Mouse (Mus musculus): ENCODE results near the gene Abi3bp. TPM values are rescaled to one million over a fixed set of nuclear protein-coding genes. Genes with fewer than 3 reads are reported as not detected.
A peak's percentile ranks its signal among the peaks of the same experiment; 100 is the strongest.

The Abi3bp gene
- total RNA-seq, 1 experiment = 0.22 TPM

- H3K9ac ChIP-seq (ENCODE audit: insufficient read depth, low read depth, low read length, poor library complexity, severe bottlenecking) = no peak overlapping the region
- no peaks in the 10 kb centered on the region for H3K9me3 ChIP-seq (ENCODE audit: control insufficient read depth, insufficient read depth, low read depth, low read length)
- TF ChIP-seq MAFK (IDR thresholded peaks at IDR 0.05; ENCODE audit: insufficient read depth, low read depth, low read length) = no peak
- no peak for TF ChIP-seq HCFC1 (IDR thresholded peaks at IDR 0.05; ENCODE audit: borderline replicate concordance, insufficient read depth, low read length)
- TF ChIP-seq ZNF384 (IDR thresholded peaks at IDR 0.05; ENCODE audit: low read depth, low read length) = no peak
- no peak for TF ChIP-seq CHD2 (IDR thresholded peaks at IDR 0.05; ENCODE audit: low read depth, low read length)
- no peak for TF ChIP-seq ZC3H11A (IDR thresholded peaks at IDR 0.05; ENCODE audit: borderline replicate concordance, low read depth, low read length)
- peaks cover 7% of the 10 kb centered on the region for H3K36me3 ChIP-seq (ENCODE audit: control insufficient read depth, insufficient read depth, low read length, poor library complexity, severe bottlenecking)
- in situ Hi-C loops (cut with MboI; ENCODE audit: low sequenced_read_pairs in 2 of 2, unreplicated experiment in 2 of 2) = no loop called here
- no peaks in the 10 kb centered on the region for H3K4me1 ChIP-seq (ENCODE audit: control insufficient read depth in 2 of 2, insufficient read depth in 2 of 2, low read length in 2 of 2, poor library complexity in 1 of 2)
- no peak for DNase-seq (ENCODE audit: low read depth, low spot score)
- no peak overlapping the region for H3K4me3 ChIP-seq (ENCODE audit: insufficient read depth in 1 of 2, low read depth in 1 of 2, low read length in 2 of 2, poor library complexity in 1 of 2, severe bottlenecking in 1 of 2)
- H3K27ac ChIP-seq (ENCODE audit: insufficient read depth, low read depth, low read length, poor library complexity, severe bottlenecking) = no peak overlapping the region
Measured at GRCm38 (mm10) chr16:56696448-56696847, 218.8 kb downstream of the Abi3bp start.

- Histone ChIP-seq H3K36me3 (ENCODE audit: control insufficient read depth, insufficient read depth, low read length, poor library complexity, severe bottlenecking) (peaks cover 9% of the 10 kb centered on the region), H3K4me3 (ENCODE audit: insufficient read depth in 1 of 2, low read depth in 1 of 2, low read length in 2 of 2, poor library complexity in 1 of 2, severe bottlenecking in 1 of 2) (no peak overlapping the region), H3K27ac (ENCODE audit: insufficient read depth, low read depth, low read length, poor library complexity, severe bottlenecking) (no peak overlapping the region), H3K9me3 (ENCODE audit: control insufficient read depth, insufficient read depth, low read depth, low read length) (no peaks in the 10 kb centered on the region), H3K9ac (ENCODE audit: insufficient read depth, low read depth, low read length, poor library complexity, severe bottlenecking) (no peak overlapping the region), H3K4me1 (ENCODE audit: control insufficient read depth in 2 of 2, insufficient read depth in 2 of 2, low read length in 2 of 2, poor library complexity in 1 of 2) (no peaks in the 10 kb centered on the region)
- TF ChIP-seq HCFC1 (IDR thresholded peaks at IDR 0.05; ENCODE audit: borderline replicate concordance, insufficient read depth, low read length) (no peak), CHD2 (IDR thresholded peaks at IDR 0.05; ENCODE audit: low read depth, low read length) (no peak), MAFK (IDR thresholded peaks at IDR 0.05; ENCODE audit: insufficient read depth, low read depth, low read length) (peak; percentile 75)
- in situ Hi-C loops (cut with MboI; ENCODE audit: low sequenced_read_pairs in 2 of 2, unreplicated experiment in 2 of 2) = no loop called here
- DNase-seq (ENCODE audit: low read depth, low spot score) = no peak
Measured at GRCm38 (mm10) chr16:56700898-56701297, 223.2 kb downstream of the Abi3bp start.

- DNase-seq (ENCODE audit: low read depth, low spot score) = no peak
- Histone ChIP-seq H3K9me3 (ENCODE audit: control insufficient read depth, insufficient read depth, low read depth, low read length) (no peaks in the 10 kb centered on the region), H3K4me3 (ENCODE audit: insufficient read depth in 1 of 2, low read depth in 1 of 2, low read length in 2 of 2, poor library complexity in 1 of 2, severe bottlenecking in 1 of 2) (no peak overlapping the region), H3K4me1 (ENCODE audit: control insufficient read depth in 2 of 2, insufficient read depth in 2 of 2, low read length in 2 of 2, poor library complexity in 1 of 2) (no peaks in the 10 kb centered on the region), H3K9ac (ENCODE audit: insufficient read depth, low read depth, low read length, poor library complexity, severe bottlenecking) (no peak overlapping the region), H3K36me3 (ENCODE audit: control insufficient read depth, insufficient read depth, low read length, poor library complexity, severe bottlenecking) (peaks cover 13% of the 10 kb centered on the region), H3K27ac (ENCODE audit: insufficient read depth, low read depth, low read length, poor library complexity, severe bottlenecking) (no peak overlapping the region)
- in situ Hi-C loops (cut with MboI; ENCODE audit: low sequenced_read_pairs in 2 of 2, unreplicated experiment in 2 of 2) = no loop called here
- no peak for TF ChIP-seq HCFC1 (IDR thresholded peaks at IDR 0.05; ENCODE audit: borderline replicate concordance, insufficient read depth, low read length)
- TF ChIP-seq CHD2 (IDR thresholded peaks at IDR 0.05; ENCODE audit: low read depth, low read length) = no peak
- TF ChIP-seq ZNF384 (IDR thresholded peaks at IDR 0.05; ENCODE audit: low read depth, low read length) = no peak
- no peak for TF ChIP-seq ZC3H11A (IDR thresholded peaks at IDR 0.05; ENCODE audit: borderline replicate concordance, low read depth, low read length)
- no peak for TF ChIP-seq MAFK (IDR thresholded peaks at IDR 0.05; ENCODE audit: insufficient read depth, low read depth, low read length)
Measured at GRCm38 (mm10) chr16:56705731-56706130, 228.1 kb downstream of the Abi3bp start.

- H3K27ac ChIP-seq (ENCODE audit: insufficient read depth, low read depth, low read length, poor library complexity, severe bottlenecking) = no peak overlapping the region
- no peak overlapping the region for H3K4me3 ChIP-seq (ENCODE audit: insufficient read depth in 1 of 2, low read depth in 1 of 2, low read length in 2 of 2, poor library complexity in 1 of 2, severe bottlenecking in 1 of 2)
- H3K36me3 ChIP-seq (ENCODE audit: control insufficient read depth, insufficient read depth, low read length, poor library complexity, severe bottlenecking) = peaks cover 11% of the 10 kb centered on the region
- TF ChIP-seq HCFC1 (IDR thresholded peaks at IDR 0.05; ENCODE audit: borderline replicate concordance, insufficient read depth, low read length) (no peak), ZNF384 (IDR thresholded peaks at IDR 0.05; ENCODE audit: low read depth, low read length) (no peak), MAFK (IDR thresholded peaks at IDR 0.05; ENCODE audit: insufficient read depth, low read depth, low read length) (no peak), ZC3H11A (IDR thresholded peaks at IDR 0.05; ENCODE audit: borderline replicate concordance, low read depth, low read length) (no peak), CHD2 (IDR thresholded peaks at IDR 0.05; ENCODE audit: low read depth, low read length) (no peak)
- no peaks in the 10 kb centered on the region for H3K9me3 ChIP-seq (ENCODE audit: control insufficient read depth, insufficient read depth, low read depth, low read length)
- no peak for DNase-seq (ENCODE audit: low read depth, low spot score)
- in situ Hi-C loops (cut with MboI; ENCODE audit: low sequenced_read_pairs in 2 of 2, unreplicated experiment in 2 of 2) = no loop called here
- H3K4me1 ChIP-seq (ENCODE audit: control insufficient read depth in 2 of 2, insufficient read depth in 2 of 2, low read length in 2 of 2, poor library complexity in 1 of 2) = no peaks in the 10 kb centered on the region
- H3K9ac ChIP-seq (ENCODE audit: insufficient read depth, low read depth, low read length, poor library complexity, severe bottlenecking) = no peak overlapping the region
Measured at GRCm38 (mm10) chr16:56710071-56710470, 232.4 kb downstream of the Abi3bp start.

- no peaks in the 10 kb centered on the region for H3K9me3 ChIP-seq (ENCODE audit: control insufficient read depth, insufficient read depth, low read depth, low read length)
- no peak for DNase-seq (ENCODE audit: low read depth, low spot score)
- TF ChIP-seq ZNF384 (IDR thresholded peaks at IDR 0.05; ENCODE audit: low read depth, low read length) (no peak), MAFK (IDR thresholded peaks at IDR 0.05; ENCODE audit: insufficient read depth, low read depth, low read length) (no peak), ZC3H11A (IDR thresholded peaks at IDR 0.05; ENCODE audit: borderline replicate concordance, low read depth, low read length) (no peak), CHD2 (IDR thresholded peaks at IDR 0.05; ENCODE audit: low read depth, low read length) (no peak), HCFC1 (IDR thresholded peaks at IDR 0.05; ENCODE audit: borderline replicate concordance, insufficient read depth, low read length) (no peak)
- H3K36me3 ChIP-seq (ENCODE audit: control insufficient read depth, insufficient read depth, low read length, poor library complexity, severe bottlenecking) = peaks cover 4% of the 10 kb centered on the region
- in situ Hi-C loops (cut with MboI; ENCODE audit: low sequenced_read_pairs in 2 of 2, unreplicated experiment in 2 of 2) = no loop called here
- H3K27ac ChIP-seq (ENCODE audit: insufficient read depth, low read depth, low read length, poor library complexity, severe bottlenecking) = no peak overlapping the region
- H3K9ac ChIP-seq (ENCODE audit: insufficient read depth, low read depth, low read length, poor library complexity, severe bottlenecking) = 0 out of 2 replicates have a peak overlapping the region, but pooled peaks have one; percentile 98
- peak overlapping the region; percentile 80 to 99; a peak in 1 of 4 replicates for H3K4me3 ChIP-seq (ENCODE audit: insufficient read depth in 1 of 2, low read depth in 1 of 2, low read length in 2 of 2, poor library complexity in 1 of 2, severe bottlenecking in 1 of 2)
- H3K4me1 ChIP-seq (ENCODE audit: control insufficient read depth in 2 of 2, insufficient read depth in 2 of 2, low read length in 2 of 2, poor library complexity in 1 of 2) = peaks cover 0 to 2% of the 10 kb centered on the region in 2 experiments; a peak in 1 of 4 replicates
Measured at GRCm38 (mm10) chr16:56715608-56716007, 237.9 kb downstream of the Abi3bp start.
